Mouse (Mus musculus) ovary, postnatal 36 days (tissue): ENCODE measurements around the gene Gm21943.
"Not testable (repeated sequence)": the region's sequence is repeated elsewhere in the genome, so short reads cannot be mapped to it uniquely, and the experiment has no call there.

Source experiments
- DNase-seq: peaks from one replicate; pipeline ENCODE4 v3.0.0; 2022; ENCODE audit warnings: low spot score, mixed read lengths

Gm21943 gene

DNA sequence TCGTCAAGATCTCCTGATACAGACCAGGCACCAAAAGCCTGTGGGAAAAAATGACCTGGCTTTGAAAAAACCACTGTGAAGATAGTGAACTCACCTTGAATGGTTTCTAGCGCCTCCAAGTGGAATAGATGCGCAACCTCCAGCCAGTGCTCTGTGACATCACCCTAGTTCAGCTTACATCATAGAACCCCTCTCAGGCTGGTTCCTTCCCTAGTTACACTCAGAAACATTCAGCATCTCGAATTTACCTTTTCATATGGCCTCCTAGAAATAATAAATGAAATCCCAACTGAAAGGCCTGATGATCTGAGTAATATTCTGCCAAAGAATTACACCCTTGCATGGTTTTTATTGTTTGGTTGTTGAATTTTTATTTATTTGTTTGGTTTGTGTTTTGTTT lies at the start of gene Gm21943:
TSS of gene Gm21943 (minus strand) at position 101 of the 400 bp plus-strand sequence.
- not testable (repeated sequence) for DNase-seq
